Mouse (Mus musculus): ENCODE data around the gene Lrch3. TPM values are rescaled to one million over a fixed set of nuclear protein-coding genes. Genes with fewer than 3 reads are reported as not detected.

Gene Lrch3
- 25.6 and 39.0 TPM in 2 replicates for polyA plus RNA-seq (2012; rRNA removed; ENCODE audit: low replicate concordance)

GRCm38 (mm10) chr16:32913937-32914881, at the start of gene Lrch3:
Gene Lrch3, plus strand, starts transcription at chr16:32914100.

GRCm38 (mm10) chr16:32877343-32878156, 36.4 kb upstream of the Lrch3 start, which contains the start of the genes Fyttd1 and Rubcn:
Gene Fyttd1, plus strand, starts transcription at chr16:32877500.
Gene Rubcn, minus strand, starts transcription at chr16:32877766.

GRCm38 (mm10) chr16:33056095-33056785, 142.3 kb downstream of the Lrch3 start, which contains the start of the genes Iqcg and Rpl35a:
Gene Iqcg, minus strand, starts transcription at chr16:33056218.
Gene Rpl35a, plus strand, starts transcription at chr16:33056453.

DNA sequence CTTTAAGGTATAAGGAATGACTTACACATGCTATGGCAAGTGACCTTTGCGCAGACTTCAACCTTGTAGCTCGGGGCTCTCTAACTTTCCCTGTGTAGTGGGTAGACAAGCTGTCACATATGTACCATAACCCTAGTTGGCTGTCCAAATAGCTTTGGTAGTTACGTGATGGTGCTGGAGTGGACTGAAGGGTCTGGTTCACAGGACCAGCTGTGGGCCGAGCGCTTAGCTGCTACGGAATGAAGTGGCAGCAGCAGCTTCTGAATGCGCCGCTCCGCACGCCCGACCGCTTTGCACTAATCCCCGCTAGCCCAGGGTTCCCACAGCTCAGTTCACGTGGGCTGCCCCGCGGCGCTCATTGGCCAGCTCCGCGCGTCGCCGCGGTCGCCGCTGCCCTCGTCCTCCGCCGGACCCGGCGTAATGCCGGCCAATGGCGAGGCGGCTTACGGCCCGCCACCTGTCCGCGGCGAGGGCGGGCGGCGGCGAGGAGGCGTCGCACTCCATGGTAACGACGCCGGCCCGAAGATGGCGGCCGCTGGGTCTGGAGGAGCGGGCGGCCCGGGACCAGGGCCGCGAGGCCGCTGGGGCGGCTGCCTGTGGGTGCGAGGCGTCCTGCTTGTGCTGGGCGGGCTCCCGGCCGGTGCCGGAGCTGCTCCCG, 148.3 kb downstream of the Lrch3 start, which contains the start of gene Lmln:
Gene Lmln (plus strand): TSS at position 498 of the 658 bp plus-strand sequence.

Other genes starting within 250 kb of the Lrch3 start
- 0.08 and 0.27 TPM in 2 replicates for gene Muc4, start 178.2 kb upstream of the Lrch3 start, polyA plus RNA-seq (2012; rRNA removed; ENCODE audit: low replicate concordance)
- 2.2 and 4.5 TPM in 2 replicates for gene Muc20, start 116.7 kb upstream of the Lrch3 start, polyA plus RNA-seq (2012; rRNA removed; ENCODE audit: low replicate concordance)
- not detected in 2 replicates for gene Smbd1, start 103.6 kb upstream of the Lrch3 start, polyA plus RNA-seq (2012; rRNA removed; ENCODE audit: low replicate concordance)
- 4.9 and 16.7 TPM in 2 replicates for gene Fyttd1, start 36.6 kb upstream of the Lrch3 start, polyA plus RNA-seq (2012; rRNA removed; ENCODE audit: low replicate concordance)
- 51.5 and 67.4 TPM in 2 replicates for gene Rubcn, start 36.3 kb upstream of the Lrch3 start, polyA plus RNA-seq (2012; rRNA removed; ENCODE audit: low replicate concordance)
- 0.04 and 0.72 TPM in 2 replicates for gene Iqcg, start 142.1 kb downstream of the Lrch3 start, polyA plus RNA-seq (2012; rRNA removed; ENCODE audit: low replicate concordance)
- gene Rpl35a, start 142.4 kb downstream of the Lrch3 start, polyA plus RNA-seq (2012; rRNA removed; ENCODE audit: low replicate concordance), result 134 and 275 TPM in 2 replicates
- gene Lmln, start 148.4 kb downstream of the Lrch3 start, polyA plus RNA-seq (2012; rRNA removed; ENCODE audit: low replicate concordance), result 2.3 and 2.7 TPM in 2 replicates

All from mammary gland, adult 2 months (tissue).